Mouse (Mus musculus) bone marrow, adult 2 months (tissue): Measurements from ENCODE around the gene 4931428F04Rik.

ENCODE experiments used
- CTCF ChIP-seq: fragments of 200-500 bp; IDR thresholded peaks from 2 replicates; pipeline ENCODE4 v1.5.1; 2011; ENCODE audit warnings: low read length, control low read depth; ENCODE audit not compliant: control insufficient read depth, insufficient read depth
- POLR2A ChIP-seq: fragments of 200-500 bp; IDR thresholded peaks from 2 replicates; pipeline ENCODE4 v1.6.1; 2011; ENCODE audit warnings: low read depth, mild to moderate bottlenecking, control low read depth, low read length, borderline replicate concordance; ENCODE audit not compliant: control insufficient read depth

DNA sequence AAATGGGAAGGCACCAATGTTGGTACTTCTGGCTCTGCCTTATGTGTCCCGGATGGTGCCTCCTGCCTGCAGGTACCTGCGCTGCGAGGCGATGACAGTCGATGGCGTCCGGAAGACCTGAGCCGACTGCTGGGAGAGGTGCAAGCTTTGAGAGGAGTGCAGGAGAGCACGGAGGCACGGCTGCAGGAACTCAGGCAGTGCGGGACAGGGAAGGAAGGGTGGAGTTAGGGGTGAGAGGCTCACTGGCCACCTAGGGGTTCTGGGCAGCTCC lies 18.8 kb downstream of the 4931428F04Rik start:
- TF ChIP-seq POLR2A (no peak), CTCF (no peak)
